Comparison of ENCODE assay signal across 16 mouse cellular contexts in genomic region chr10:59253541-59254079, GRCm38 (mm10).
"Had no signal": no experiment of that assay in that cellular context is flagged by ENCODE, and none has a peak within 500 bp of the region (broad histone marks: within the 10 kb centered on the region; RNA-seq: fewer than 3 reads in every experiment).

No protein-coding gene starts in this region.

- H3K9ac ChIP-seq: intestine, embryonic 15.5 days; limb, embryonic 15.5 days; liver, embryonic 12.5 days; lung, embryonic 14.5 days; neural tube, embryonic 15.5 days had no signal

- H3K36me3 ChIP-seq: intestine, embryonic 15.5 days; limb, embryonic 15.5 days; liver, embryonic 12.5 days; neural tube, embryonic 15.5 days had no signal

- H3K4me3 ChIP-seq: intestine, embryonic 15.5 days; limb, embryonic 15.5 days; liver, embryonic 12.5 days; myocyte; neural tube, embryonic 15.5 days had no signal

- ATAC-seq: intestine, embryonic 15.5 days; liver, embryonic 12.5 days had no signal

- H3K27ac ChIP-seq: intestine, embryonic 15.5 days; limb, embryonic 15.5 days; liver, embryonic 12.5 days; neural tube, embryonic 15.5 days; stomach, postnatal 0 days had no signal

- H3K27me3 ChIP-seq: intestine, embryonic 15.5 days; limb, embryonic 15.5 days; liver, embryonic 12.5 days; neural tube, embryonic 15.5 days had no signal

- H3K9me3 ChIP-seq: intestine, embryonic 15.5 days; limb, embryonic 15.5 days; liver, embryonic 12.5 days; neural tube, embryonic 15.5 days had no signal

- H3K4me2 ChIP-seq: intestine, embryonic 15.5 days; limb, embryonic 15.5 days; liver, embryonic 12.5 days; lung, embryonic 14.5 days; neural tube, embryonic 15.5 days had no signal

- H3K4me1 ChIP-seq: intestine, embryonic 15.5 days; neural tube, embryonic 15.5 days had no signal

- DNase-seq: kidney, adult 9 months; layer of hippocampus, adult 9-11 months; layer of hippocampus, postnatal 36 days; lung, embryonic 14.5 days; lung, postnatal 10 days; lung, postnatal 4 days; midbrain, embryonic 14.5 days; right cerebral cortex, adult 18-20 months; right cerebral cortex, postnatal 25 days; thymus, postnatal 4 days had no signal
